Mouse (Mus musculus) testis, postnatal 10 days (tissue): Measurements from ENCODE around the gene Rab11fip4.
A peak's percentile ranks its signal among the peaks of the same experiment; 100 is the strongest.

ENCODE experiments used
- DNase-seq: peaks from one replicate; pipeline ENCODE4 v3.0.0; 2021; ENCODE audit warnings: low spot score

Gene Rab11fip4

DNA sequence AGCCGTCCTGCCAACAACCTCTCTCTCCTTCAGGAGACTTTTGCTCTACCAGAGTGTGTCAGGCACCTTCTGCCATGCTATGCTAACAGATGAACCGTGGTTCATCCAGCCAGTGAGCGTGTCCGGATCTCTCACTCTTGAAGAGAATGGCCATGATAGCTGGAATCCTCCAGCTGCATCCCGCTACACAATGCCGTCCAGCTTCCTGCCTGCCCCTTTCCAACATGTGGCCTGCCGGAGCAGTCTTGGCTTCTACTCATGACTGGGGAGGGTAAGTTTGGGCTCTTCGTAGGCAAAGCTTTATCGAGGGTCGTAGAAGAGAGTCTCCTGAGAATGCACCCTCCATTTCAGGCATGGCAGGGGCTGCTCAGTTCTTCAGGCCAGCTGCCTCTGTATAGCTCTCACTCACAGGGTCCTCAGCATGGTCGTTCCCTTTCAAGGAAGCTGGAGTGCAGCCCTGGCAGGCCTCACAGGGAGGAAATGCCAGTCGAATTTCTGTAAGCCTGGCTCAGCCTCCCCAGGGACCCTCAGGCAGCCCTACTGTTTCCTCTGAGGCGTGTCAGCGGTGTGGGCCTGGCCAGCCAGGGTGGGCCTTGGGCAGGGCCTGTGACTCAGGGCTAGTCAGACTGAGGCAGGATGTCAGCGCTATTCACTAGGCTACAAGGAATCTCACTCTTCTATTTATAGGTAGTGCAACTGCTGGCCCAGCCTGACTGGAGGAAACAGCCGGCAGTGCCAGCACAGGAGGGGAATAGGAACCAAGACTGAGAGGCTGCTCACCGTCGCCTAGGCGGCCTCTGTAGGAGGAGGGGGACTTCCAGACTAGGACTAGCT is 147.9 kb downstream of the Rab11fip4 start:
- DNase-seq: peak; percentile 56

GRCm38 (mm10) chr11:79740740-79741512 is 149.9 kb downstream of the Rab11fip4 start:
- no peak for DNase-seq

GRCm38 (mm10) chr11:79746552-79747102 is 155.6 kb downstream of the Rab11fip4 start:
- no peak for DNase-seq
